Mouse (Mus musculus) brain, embryonic 14.5 days (tissue): ENCODE results near the gene Scpep1.

Source experiments
- CTCF ChIP-seq: fragments of 200-500 bp; IDR thresholded peaks from 2 replicates; pipeline ENCODE4 v1.5.1; 2012; ENCODE audit warnings: inconsistent platforms, mild to moderate bottlenecking, moderate library complexity, borderline replicate concordance; ENCODE audit not compliant: insufficient read depth, insufficient read length; ENCODE audit errors: extremely low read depth
- POLR2A ChIP-seq: fragments of 200-500 bp; IDR thresholded peaks from 2 replicates; pipeline ENCODE4 v1.6.1; 2012; ENCODE audit warnings: mild to moderate bottlenecking, inconsistent platforms, borderline replicate concordance; ENCODE audit not compliant: poor library complexity, insufficient read depth, insufficient read length, severe bottlenecking; ENCODE audit errors: extremely low read depth

DNA sequence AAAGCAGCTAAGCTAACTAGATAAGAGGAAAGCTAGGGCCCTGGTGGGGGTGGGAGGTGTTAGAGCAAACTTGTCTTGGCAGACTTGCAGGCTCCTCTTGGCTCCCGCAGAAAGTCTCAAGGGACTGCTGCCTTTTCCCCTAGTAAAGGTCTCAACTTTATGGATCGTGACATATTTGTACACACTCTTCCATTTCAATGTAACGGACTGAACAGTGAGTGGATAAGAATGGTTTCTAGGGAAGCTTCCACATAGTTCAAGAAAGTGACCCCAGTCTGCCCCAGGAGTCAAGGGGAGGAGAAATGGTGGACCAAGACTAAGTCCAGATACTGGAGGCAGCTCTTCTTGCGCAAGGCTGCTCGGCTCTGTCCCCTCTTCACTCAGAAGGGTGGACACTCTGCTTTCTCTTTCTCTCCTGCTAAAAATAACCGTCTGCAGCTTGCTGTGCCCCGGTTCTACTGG is 53.9 kb downstream of the Scpep1 start:
- TF ChIP-seq CTCF (no peak), POLR2A (no peak)
